Mouse (Mus musculus): Measurements from ENCODE around the gene Phactr1. TPM values are rescaled to one million over a fixed set of nuclear protein-coding genes. Genes with fewer than 3 reads are reported as not detected.
"Not testable (repeated sequence)": the region's sequence is repeated elsewhere in the genome, so short reads cannot be mapped to it uniquely, and the experiment has no call there.

The Phactr1 gene
- polyA plus RNA-seq, 1 experiment, result 1.1 TPM

GRCm38 (mm10) chr13:42906990-42907389 is 226.6 kb downstream of the Phactr1 start:
- no peak for DNase-seq (ENCODE audit: low read depth, low spot score)
- WGBS, result 82% methylated on average over 12 of the region's 12 CpGs

GRCm38 (mm10) chr13:42915081-42915480 is 234.7 kb downstream of the Phactr1 start:
- no peak for DNase-seq (ENCODE audit: low read depth, low spot score)
- 54% methylated on average over 4 of the region's 4 CpGs for WGBS

GRCm38 (mm10) chr13:42915851-42916193 is 235.4 kb downstream of the Phactr1 start:
- no peak for DNase-seq (ENCODE audit: low read depth, low spot score)
- WGBS, result 17% methylated on average over 6 of the region's 6 CpGs

- 2% methylated on average over 74 of the region's 74 CpGs for WGBS
- DNase-seq (ENCODE audit: low read depth, low spot score), result no peak
These were observed 236.0 kb downstream of the Phactr1 start for GRCm38 (mm10) chr13:42916194-42917033.

- DNase-seq (ENCODE audit: low read depth, low spot score), result no peak
- WGBS, result 42% methylated on average over 6 of the region's 6 CpGs
These were observed 236.8 kb downstream of the Phactr1 start for GRCm38 (mm10) chr13:42917251-42917650.

- 63% methylated on average over 2 of the region's 2 CpGs for WGBS
- DNase-seq (ENCODE audit: low read depth, low spot score), result no peak
These were observed 239.6 kb downstream of the Phactr1 start for GRCm38 (mm10) chr13:42920062-42920461.

- DNase-seq (ENCODE audit: low read depth, low spot score), result no peak
- 81% methylated on average over 10 of the region's 10 CpGs for WGBS
These were observed 241.5 kb downstream of the Phactr1 start for GRCm38 (mm10) chr13:42921769-42922450.

- no peak for DNase-seq (ENCODE audit: low read depth, low spot score)
- 93% methylated on average over 11 of the region's 11 CpGs for WGBS
These were observed 247.4 kb downstream of the Phactr1 start for GRCm38 (mm10) chr13:42927778-42928177.

GRCm38 (mm10) chr13:42929529-42930235 is 249.3 kb downstream of the Phactr1 start:
- no peak for DNase-seq (ENCODE audit: low read depth, low spot score)
- WGBS, result 49% methylated on average over 10 of the region's 10 CpGs

GRCm38 (mm10) chr13:42932046-42932445 is 251.6 kb downstream of the Phactr1 start:
- DNase-seq (ENCODE audit: low read depth, low spot score), result no peak
- 88% methylated on average over 5 of the region's 5 CpGs for WGBS

- DNase-seq (ENCODE audit: low read depth, low spot score), result no peak
- 57% methylated on average over 16 of the region's 16 CpGs for WGBS
These were observed 254.2 kb downstream of the Phactr1 start for GRCm38 (mm10) chr13:42934538-42935126.

GRCm38 (mm10) chr13:42937871-42938270 is 257.4 kb downstream of the Phactr1 start:
- DNase-seq (ENCODE audit: low read depth, low spot score), result no peak
- 61% methylated on average over 3 of the region's 3 CpGs for WGBS

- DNase-seq (ENCODE audit: low read depth, low spot score), result no peak
- WGBS, result 77% methylated on average over 1 of the region's 1 CpGs
These were observed 257.9 kb downstream of the Phactr1 start for GRCm38 (mm10) chr13:42938346-42938745.

- no peak for DNase-seq (ENCODE audit: low read depth, low spot score)
- WGBS, result 76% methylated on average over 3 of the region's 3 CpGs
These were observed 259.8 kb downstream of the Phactr1 start for GRCm38 (mm10) chr13:42940271-42940670.

GRCm38 (mm10) chr13:42944106-42944505 is 263.7 kb downstream of the Phactr1 start:
- DNase-seq (ENCODE audit: low read depth, low spot score), result no peak
- WGBS, result 58% methylated on average over 3 of the region's 3 CpGs

- 31% methylated on average over 4 of the region's 4 CpGs for WGBS
These were observed 264.8 kb downstream of the Phactr1 start for GRCm38 (mm10) chr13:42945201-42945600.

GRCm38 (mm10) chr13:42948717-42949265 is 268.4 kb downstream of the Phactr1 start:
- no peak for DNase-seq (ENCODE audit: low read depth, low spot score)
- 78% methylated on average over 10 of the region's 10 CpGs for WGBS

More at GRCm38 (mm10) chr13:42945201-42945600, 264.8 kb downstream of the Phactr1 start:
- not testable (repeated sequence) for DNase-seq (ENCODE audit: low read depth, low spot score)

GRCm38 (mm10) chr13:42949336-42949735 is 268.9 kb downstream of the Phactr1 start:
- WGBS, result 38% methylated on average over 5 of the region's 5 CpGs
- DNase-seq (ENCODE audit: low read depth, low spot score), result no peak

- DNase-seq (ENCODE audit: low read depth, low spot score), result no peak
- WGBS, result 83% methylated on average over 3 of the region's 3 CpGs
These were observed 269.6 kb downstream of the Phactr1 start for GRCm38 (mm10) chr13:42950056-42950455.
